Mouse (Mus musculus): ENCODE measurements around the gene Mcee. TPM values are rescaled to one million over a fixed set of nuclear protein-coding genes. Genes with fewer than 3 reads are reported as not detected.

Mcee gene
- polyA plus RNA-seq, 1 experiment = 4.8 TPM

GRCm38 (mm10) chr7:64451861-64452382 lies 59.5 kb downstream of the Mcee start:
- Histone ChIP-seq H3K4me3 (ENCODE audit: extremely low read depth, insufficient read depth, insufficient read length) (no peak overlapping the region), H3K27ac (ENCODE audit: insufficient read depth, low read length) (no peak overlapping the region), H3K4me1 (ENCODE audit: control insufficient read depth, insufficient read depth, insufficient read length) (no peaks in the 10 kb centered on the region), H3K36me3 (ENCODE audit: control insufficient read depth, insufficient read depth, low read length) (no peaks in the 10 kb centered on the region), H3K27me3 (ENCODE audit: control insufficient read depth, insufficient read depth, low read length) (no peaks in the 10 kb centered on the region)
- WGBS = 82% methylated on average over 5 of the region's 5 CpGs
- TF ChIP-seq POLR2A (IDR thresholded peaks at IDR 0.05; ENCODE audit: low read depth, low read length) (no peak), CTCF (IDR thresholded peaks at IDR 0.05; ENCODE audit: extremely low read depth, insufficient read depth, insufficient read length, insufficient replicate concordance) (no peak)
- no peak for DNase-seq (ENCODE audit: low read depth in 1 of 2, low spot score in 2 of 2)

- no peak for TF ChIP-seq CTCF (IDR thresholded peaks at IDR 0.05; ENCODE audit: extremely low read depth, insufficient read depth, insufficient read length, insufficient replicate concordance)
- no peak for TF ChIP-seq POLR2A (IDR thresholded peaks at IDR 0.05; ENCODE audit: low read depth, low read length)
- Histone ChIP-seq H3K27me3 (ENCODE audit: control insufficient read depth, insufficient read depth, low read length) (no peaks in the 10 kb centered on the region), H3K4me1 (ENCODE audit: control insufficient read depth, insufficient read depth, insufficient read length) (no peaks in the 10 kb centered on the region), H3K36me3 (ENCODE audit: control insufficient read depth, insufficient read depth, low read length) (no peaks in the 10 kb centered on the region), H3K27ac (ENCODE audit: insufficient read depth, low read length) (no peak overlapping the region), H3K4me3 (ENCODE audit: extremely low read depth, insufficient read depth, insufficient read length) (no peak overlapping the region)
- DNase-seq (ENCODE audit: low read depth in 1 of 2, low spot score in 2 of 2) = no peak
- 75% methylated on average over 4 of the region's 4 CpGs for WGBS
Measured at GRCm38 (mm10) chr7:64452471-64453222, 60.2 kb downstream of the Mcee start.

- WGBS = 87% methylated on average over 4 of the region's 4 CpGs
- no peak for TF ChIP-seq POLR2A (IDR thresholded peaks at IDR 0.05; ENCODE audit: low read depth, low read length)
- no peak for TF ChIP-seq CTCF (IDR thresholded peaks at IDR 0.05; ENCODE audit: extremely low read depth, insufficient read depth, insufficient read length, insufficient replicate concordance)
- Histone ChIP-seq H3K36me3 (ENCODE audit: control insufficient read depth, insufficient read depth, low read length) (no peaks in the 10 kb centered on the region), H3K27ac (ENCODE audit: insufficient read depth, low read length) (no peak overlapping the region), H3K27me3 (ENCODE audit: control insufficient read depth, insufficient read depth, low read length) (no peaks in the 10 kb centered on the region), H3K4me3 (ENCODE audit: extremely low read depth, insufficient read depth, insufficient read length) (no peak overlapping the region), H3K4me1 (ENCODE audit: control insufficient read depth, insufficient read depth, insufficient read length) (no peaks in the 10 kb centered on the region)
- DNase-seq (ENCODE audit: low read depth in 1 of 2, low spot score in 2 of 2) = no peak
Measured at GRCm38 (mm10) chr7:64456176-64456575, 63.8 kb downstream of the Mcee start.

- H3K36me3 ChIP-seq (ENCODE audit: control insufficient read depth, insufficient read depth, low read length) = no peaks in the 10 kb centered on the region
- no peak overlapping the region for H3K27ac ChIP-seq (ENCODE audit: insufficient read depth, low read length)
- H3K4me1 ChIP-seq (ENCODE audit: control insufficient read depth, insufficient read depth, insufficient read length) = no peaks in the 10 kb centered on the region
- no peak for DNase-seq (ENCODE audit: low read depth in 1 of 2, low spot score in 2 of 2)
- TF ChIP-seq POLR2A (IDR thresholded peaks at IDR 0.05; ENCODE audit: low read depth, low read length) (no peak), CTCF (IDR thresholded peaks at IDR 0.05; ENCODE audit: extremely low read depth, insufficient read depth, insufficient read length, insufficient replicate concordance) (no peak)
- H3K4me3 ChIP-seq (ENCODE audit: extremely low read depth, insufficient read depth, insufficient read length) = no peak overlapping the region
- WGBS = 76% methylated on average over 3 of the region's 3 CpGs
- no peaks in the 10 kb centered on the region for H3K27me3 ChIP-seq (ENCODE audit: control insufficient read depth, insufficient read depth, low read length)
Measured at GRCm38 (mm10) chr7:64456676-64457075, 64.3 kb downstream of the Mcee start.

GRCm38 (mm10) chr7:64457811-64458210 lies 65.4 kb downstream of the Mcee start:
- Histone ChIP-seq H3K36me3 (ENCODE audit: control insufficient read depth, insufficient read depth, low read length) (no peaks in the 10 kb centered on the region), H3K4me1 (ENCODE audit: control insufficient read depth, insufficient read depth, insufficient read length) (no peaks in the 10 kb centered on the region), H3K4me3 (ENCODE audit: extremely low read depth, insufficient read depth, insufficient read length) (no peak overlapping the region), H3K27ac (ENCODE audit: insufficient read depth, low read length) (no peak overlapping the region), H3K27me3 (ENCODE audit: control insufficient read depth, insufficient read depth, low read length) (no peaks in the 10 kb centered on the region)
- no peak for DNase-seq (ENCODE audit: low read depth in 1 of 2, low spot score in 2 of 2)
- 91% methylated on average over 2 of the region's 2 CpGs for WGBS
- no peak for TF ChIP-seq CTCF (IDR thresholded peaks at IDR 0.05; ENCODE audit: extremely low read depth, insufficient read depth, insufficient read length, insufficient replicate concordance)
- no peak for TF ChIP-seq POLR2A (IDR thresholded peaks at IDR 0.05; ENCODE audit: low read depth, low read length)

Other genes starting within 250 kb of the Mcee start
- gene Trpm1, start 238.8 kb upstream of the Mcee start, polyA plus RNA-seq (2012; rRNA removed) = 0.34 and 0.97 TPM in 2 replicates
- gene Mtmr10, start 105.0 kb upstream of the Mcee start, polyA plus RNA-seq (2012; rRNA removed) = 1.7 and 1.9 TPM in 2 replicates
- gene Fan1, start 18.5 kb upstream of the Mcee start, polyA plus RNA-seq (2012; rRNA removed) = 1.5 and 2.0 TPM in 2 replicates
- gene Mphosph10, start 339 bp upstream of the Mcee start, polyA plus RNA-seq (2012; rRNA removed) = 0.40 and 0.76 TPM in 2 replicates
- 0.18 TPM in 1 of 2 replicates, not detected in the other for gene Apba2, start 109.1 kb downstream of the Mcee start, polyA plus RNA-seq (2012; rRNA removed)